Mouse (Mus musculus) large intestine, adult 2 months (tissue): ENCODE measurements around the gene Eif4g3. TPM values are rescaled to one million over a fixed set of nuclear protein-coding genes. Genes with fewer than 3 reads are reported as not detected.

Experiments
- DNase-seq: peaks from one replicate; pipeline ENCODE4 v3.0.0-alpha.2; 2012; ENCODE audit warnings: low read depth, low spot score
- WGBS: fragments of 180-500 bp; shearing (Covaris S2); methylation state at CpG from one replicate; pipeline ENCODE4 v1.1.7; 2018; 5-methylcytosine and 5-hydroxymethylcytosine counted together
- polyA plus RNA-seq: library from polyadenylated mRNA; depleted of rRNA; stranded (reverse); fragments of >200 nt; gene quantifications from 2 replicates; pipeline ENCODE4 v1.2.3, GENCODE M21; 2012; rRNA removed

Eif4g3 gene
- polyA plus RNA-seq, 1 experiment, result 16.6 TPM

GRCm38 (mm10) chr4:138250088-138250960 is 257.5 kb downstream of the Eif4g3 start, which contains the start of the genes Sh2d5 and Kif17:
Sh2d5 (plus strand) TSS chr4:138250403.
Kif17 (plus strand) TSS chr4:138250435.
- WGBS, result 2% methylated on average over 74 of the region's 74 CpGs
- no peak for DNase-seq

GRCm38 (mm10) chr4:138251819-138252218 is 259.0 kb downstream of the Eif4g3 start:
- no peak for DNase-seq
- WGBS, result 2% methylated on average over 14 of the region's 14 CpGs

- WGBS, result 49% methylated on average over 5 of the region's 5 CpGs
- no peak for DNase-seq
Measured at GRCm38 (mm10) chr4:138252231-138252630, 259.4 kb downstream of the Eif4g3 start.

GRCm38 (mm10) chr4:138257116-138257687 is 264.4 kb downstream of the Eif4g3 start:
- 73% methylated on average over 22 of the region's 22 CpGs for WGBS
- DNase-seq, result no peak

Other genes with a start within 250 kb of the Eif4g3 start
- 3.7 and 5.3 TPM in 2 replicates for gene Alpl, start 196.6 kb upstream of the Eif4g3 start, polyA plus RNA-seq
- 22.6 and 30.2 TPM in 2 replicates for gene Ece1, start 130.8 kb upstream of the Eif4g3 start, polyA plus RNA-seq
- gene Hp1bp3, start 223.3 kb downstream of the Eif4g3 start, polyA plus RNA-seq, result 37.7 and 41.9 TPM in 2 replicates